Mouse (Mus musculus) kidney, embryonic 14.5 days (tissue): Measurements from ENCODE around the gene Gm6583. TPM values are rescaled to one million over a fixed set of nuclear protein-coding genes. Genes with fewer than 3 reads are reported as not detected.

Experiments
- ATAC-seq: fragments of 200-750 bp; cut with Nextera tagmentation; 2 replicates; pipeline ENCODE4 v1.8.0; 2017; ENCODE audit warnings: moderate number of reproducible peaks, mild to moderate bottlenecking, moderate TSS enrichment, moderate library complexity; ENCODE audit not compliant: low FRiP score, low TSS enrichment
- H3K27ac ChIP-seq: fragments of 300-500 bp; sonication (generic); 2 replicates; pipeline ENCODE4 v1.5.1; 2014; ENCODE audit warnings: low read depth, mild to moderate bottlenecking, low read length, moderate library complexity, mixed read lengths
- H3K27me3 ChIP-seq: fragments of 300-500 bp; sonication (generic); 2 replicates; pipeline ENCODE4 v1.6.1; 2014; ENCODE audit warnings: mild to moderate bottlenecking, low read length; ENCODE audit not compliant: control insufficient read depth, insufficient read depth
- H3K36me3 ChIP-seq: fragments of 300-500 bp; sonication (generic); 2 replicates; pipeline ENCODE4 v1.6.1; 2014; ENCODE audit warnings: low read length, mixed read lengths; ENCODE audit not compliant: control insufficient read depth, insufficient read depth
- H3K4me1 ChIP-seq: fragments of 300-500 bp; sonication (generic); 2 replicates; pipeline ENCODE4 v1.6.1; 2014; ENCODE audit warnings: low read length, mixed read lengths; ENCODE audit not compliant: control insufficient read depth, insufficient read depth
- H3K4me2 ChIP-seq: fragments of 300-500 bp; sonication (generic); replicated peaks from 2 replicates; pipeline ENCODE4 v1.6.1; 2014; ENCODE audit warnings: low read depth, mild to moderate bottlenecking, low read length
- H3K4me3 ChIP-seq: fragments of 300-500 bp; sonication (generic); 2 replicates; pipeline ENCODE4 v1.5.1; 2014; ENCODE audit warnings: mild to moderate bottlenecking, low read length
- H3K9ac ChIP-seq: fragments of 300-500 bp; sonication (generic); 2 replicates; pipeline ENCODE4 v1.6.1; 2014; ENCODE audit warnings: low read depth, mild to moderate bottlenecking, low read length, moderate library complexity
- H3K9me3 ChIP-seq: fragments of 300-500 bp; sonication (generic); 2 replicates; pipeline ENCODE4 v1.6.1; 2016; ENCODE audit warnings: low read length; ENCODE audit not compliant: control insufficient read depth
- WGBS: fragments of 180-500 bp; shearing (Covaris S2); extraction: QIAGEN DNeasy Blood & Tissue Kit; methylation state at CpG from one replicate; pipeline ENCODE4 v1.1.7; 2014; 5-methylcytosine and 5-hydroxymethylcytosine counted together
- polyA plus RNA-seq: library from polyadenylated mRNA; unstranded; fragments of >200 nt; fragmentation: Nextera tagmentation; extraction: Ambion mirVana; gene quantifications from 2 replicates; pipeline ENCODE4 v1.2.1, GENCODE M21; 2014

Gm6583 gene
- 0.12 and 0.41 TPM in 2 replicates for polyA plus RNA-seq

DNA sequence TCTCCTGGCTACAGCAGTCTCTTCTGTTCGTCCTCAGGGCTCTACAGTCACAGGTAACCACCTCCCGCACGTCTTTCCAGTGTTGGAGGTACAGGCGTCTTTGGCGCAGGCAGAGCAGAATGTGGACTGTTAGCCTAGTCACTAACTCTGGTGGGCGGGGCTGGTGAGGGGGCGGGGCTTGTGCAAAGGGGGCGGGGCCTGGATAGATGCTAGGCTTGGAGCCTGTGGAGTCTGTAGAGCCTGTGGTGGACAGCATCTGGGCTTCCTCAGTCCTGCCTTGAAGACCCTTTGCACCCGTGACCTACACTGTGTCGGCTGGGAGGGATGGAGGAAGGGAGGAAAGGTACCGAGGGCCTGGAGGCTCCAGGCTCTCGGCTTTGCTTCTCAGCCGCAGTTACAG is at the start of gene Gm6583:
Gm6583 (minus strand) TSS at position 124 of the 400 bp plus-strand sequence.
- ATAC-seq: no peak
- whole genome bisulfite sequencing: 64% methylated on average over 13 of the region's 13 CpGs
- H3K9ac ChIP-seq: no peak within 1 kb of the TSS
- no peaks in the 10 kb centered on the region for H3K9me3 ChIP-seq
- no peaks in the 10 kb centered on the region for H3K4me1 ChIP-seq
- H3K4me2 ChIP-seq: no peak within 1 kb of the TSS
- no peak within 1 kb of the TSS for H3K27ac ChIP-seq
- no peaks in the 10 kb centered on the region for H3K27me3 ChIP-seq
- no peak within 1 kb of the TSS for H3K4me3 ChIP-seq
- peaks cover 35% of the 10 kb centered on the region; the same call in 1 of the 2 replicates for H3K36me3 ChIP-seq

DNA sequence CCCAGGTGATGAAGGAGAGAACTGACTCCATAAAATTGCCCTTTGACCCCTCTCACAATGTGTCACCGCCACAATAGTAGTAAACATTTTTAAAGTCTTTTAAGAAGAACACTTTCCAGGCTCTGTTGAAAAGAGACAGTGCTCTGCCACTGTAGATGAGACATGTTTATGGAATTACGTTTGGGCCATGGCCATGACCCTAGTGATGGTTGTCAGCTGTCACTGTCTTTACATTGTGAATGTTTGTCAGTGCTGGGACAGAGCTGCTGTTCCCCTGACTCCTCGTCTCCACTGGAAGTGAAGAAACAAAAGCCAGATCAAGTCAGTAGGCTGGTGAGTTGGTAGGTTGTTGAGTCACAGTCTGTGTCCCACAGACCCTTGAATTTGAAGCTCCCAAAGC is 46.6 kb upstream of the Gm6583 start:
- no peak for ATAC-seq

DNA sequence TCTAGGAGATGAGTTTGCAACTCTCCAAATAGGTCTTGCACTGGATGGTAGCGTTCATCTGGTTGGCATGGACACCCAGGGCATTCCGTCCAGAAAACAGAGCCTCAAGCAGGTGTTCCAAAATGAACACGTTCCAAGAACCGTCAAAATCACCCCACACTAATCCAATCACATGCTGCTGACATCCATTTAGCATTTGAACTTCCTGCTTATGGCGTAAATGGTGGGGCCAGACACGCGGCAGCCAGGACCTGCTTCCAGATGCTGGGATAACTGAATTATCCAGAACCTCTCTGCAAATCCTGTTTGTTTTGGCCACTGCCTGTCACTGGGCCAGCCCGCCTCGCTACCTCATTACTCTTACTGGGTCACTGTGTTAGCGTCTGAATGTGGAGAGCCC is 43.5 kb upstream of the Gm6583 start:
- 72% methylated on average over 10 of the region's 10 CpGs for WGBS
- 0 out of 2 replicates have a peak, but pooled peaks cover 3% of the 10 kb centered on the region for H3K9me3 ChIP-seq
- H3K4me1 ChIP-seq: no peaks in the 10 kb centered on the region; the same call in 1 of the 2 replicates
- no peak overlapping the region for H3K4me3 ChIP-seq
- peaks cover 2% of the 10 kb centered on the region; the same call in 1 of the 2 replicates for H3K27me3 ChIP-seq
- H3K27ac ChIP-seq: no peak overlapping the region
- no peaks in the 10 kb centered on the region for H3K36me3 ChIP-seq
- H3K4me2 ChIP-seq: no peak overlapping the region
- no peak overlapping the region for H3K9ac ChIP-seq
- no peak for ATAC-seq

More for the DNA sequence above, 46.6 kb upstream of the Gm6583 start:
- Histone ChIP-seq H3K4me1 (no peaks in the 10 kb centered on the region), H3K36me3 (no peaks in the 10 kb centered on the region), H3K9ac (no peak overlapping the region), H3K4me3 (no peak overlapping the region), H3K27me3 (no peaks in the 10 kb centered on the region), H3K9me3 (0 out of 2 replicates have a peak, but pooled peaks cover 3% of the 10 kb centered on the region), H3K27ac (no peak overlapping the region), H3K4me2 (no peak overlapping the region)
- whole genome bisulfite sequencing: 48% methylated on average over 3 of the region's 3 CpGs

DNA sequence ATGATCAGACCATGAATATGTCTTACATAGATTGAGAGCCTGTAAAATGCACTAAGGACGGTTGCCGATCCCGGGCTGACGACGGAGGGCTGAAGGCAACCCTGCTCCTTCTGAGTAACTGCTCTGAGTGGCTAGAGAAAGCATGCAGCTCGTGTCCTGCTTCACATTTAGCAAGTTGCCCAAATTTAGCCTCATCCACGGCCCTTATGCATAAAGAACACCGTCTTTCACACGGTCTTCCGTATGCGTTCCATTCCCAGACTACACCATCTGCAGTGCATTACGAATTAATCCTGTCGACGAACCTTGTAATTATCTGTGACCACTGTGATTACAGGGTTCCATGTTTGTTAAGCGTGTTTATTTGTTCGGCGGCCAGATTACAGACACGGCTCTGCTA is 40.2 kb upstream of the Gm6583 start:
- H3K27ac ChIP-seq: no peak overlapping the region
- H3K9me3 ChIP-seq: no peaks in the 10 kb centered on the region

DNA sequence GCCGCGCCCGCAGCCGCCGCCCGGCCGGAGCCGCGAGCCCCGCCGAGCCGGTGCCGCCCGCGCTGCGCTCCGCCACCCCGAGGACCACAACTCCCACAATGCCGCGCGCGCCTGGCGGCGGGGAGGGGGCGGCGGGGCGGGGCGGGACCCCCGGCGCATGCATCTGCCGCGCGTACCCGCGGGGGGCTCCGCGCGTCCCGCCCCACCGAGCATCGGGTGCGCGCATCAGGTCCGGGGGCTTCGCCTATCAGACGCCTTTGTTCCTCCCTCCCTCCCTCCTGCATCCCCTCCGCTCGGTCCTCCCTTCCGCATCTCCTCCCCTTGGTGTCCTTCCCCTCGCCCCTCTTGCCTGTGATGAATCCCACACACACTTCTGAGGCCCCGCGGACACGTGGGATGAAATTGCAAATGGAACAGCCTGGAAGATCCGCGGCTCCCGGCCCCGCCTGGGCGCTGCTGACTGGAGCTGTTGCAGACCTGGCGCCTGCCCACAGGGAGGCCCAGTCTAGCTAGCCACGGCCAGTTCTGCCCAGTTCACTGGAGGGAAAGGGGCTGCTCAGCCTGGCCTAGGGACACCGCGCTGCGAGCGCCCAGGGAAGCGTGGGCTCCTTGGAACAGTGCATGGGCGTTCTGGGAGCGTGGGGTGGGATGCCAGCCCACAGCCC is 39.1 kb upstream of the Gm6583 start, which contains the start of gene Asphd2:
Asphd2 (minus strand) TSS at position 88 of the 665 bp plus-strand sequence.
- Histone ChIP-seq H3K4me3 (peak within 1 kb of the TSS; percentile 47), H3K27ac (peak within 1 kb of the TSS; percentile 57), H3K4me1 (no peaks in the 10 kb centered on the region; the same call in 1 of the 2 replicates), H3K27me3 (peaks cover 12% of the 10 kb centered on the region; the same call in 1 of the 2 replicates), H3K36me3 (no peaks in the 10 kb centered on the region), H3K9ac (peak within 1 kb of the TSS; percentile 63), H3K4me2 (peak within 1 kb of the TSS; percentile 90), H3K9me3 (no peaks in the 10 kb centered on the region)
- WGBS: 1% methylated on average over 30 of the region's 67 CpGs
- peak; percentile 87 for ATAC-seq

More for the DNA sequence above, 40.2 kb upstream of the Gm6583 start:
- Histone ChIP-seq H3K27me3 (peaks cover 12% of the 10 kb centered on the region; the same call in 1 of the 2 replicates), H3K9ac (no peak overlapping the region), H3K4me1 (no peaks in the 10 kb centered on the region; the same call in 1 of the 2 replicates), H3K36me3 (no peaks in the 10 kb centered on the region), H3K4me2 (no peak overlapping the region), H3K4me3 (no peak overlapping the region)
- ATAC-seq: no peak
- WGBS: 60% methylated on average over 18 of the region's 18 CpGs

DNA sequence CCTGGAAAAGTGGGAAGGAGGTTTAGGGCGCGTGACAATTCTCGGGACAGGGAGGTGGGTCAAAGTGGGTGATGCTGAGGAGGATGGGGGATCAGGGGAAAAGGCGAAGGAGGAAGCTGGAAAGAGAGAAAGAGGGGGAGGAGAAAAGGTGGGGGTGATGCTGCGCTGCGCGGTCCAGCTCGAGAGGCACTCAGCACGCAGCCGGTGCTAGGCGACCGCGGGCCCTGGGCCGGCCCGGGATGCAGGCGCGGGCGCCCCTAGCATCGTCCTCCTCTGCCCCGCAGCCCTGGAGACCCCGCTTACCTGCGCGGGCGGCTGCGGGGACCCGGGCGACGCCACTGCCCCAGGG is 38.6 kb upstream of the Gm6583 start:
- under 1% methylated on average over 16 of the region's 28 CpGs for WGBS
- Histone ChIP-seq H3K9me3 (no peaks in the 10 kb centered on the region), H3K36me3 (no peaks in the 10 kb centered on the region), H3K27me3 (peaks cover 12% of the 10 kb centered on the region; the same call in 1 of the 2 replicates), H3K4me2 (peak overlapping the region; percentile 90), H3K4me3 (peak overlapping the region; percentile 47), H3K27ac (no peak overlapping the region), H3K4me1 (no peaks in the 10 kb centered on the region; the same call in 1 of the 2 replicates), H3K9ac (peak overlapping the region; percentile 63)
- ATAC-seq: peak; percentile 77; the same call in 1 of the 2 replicates

DNA sequence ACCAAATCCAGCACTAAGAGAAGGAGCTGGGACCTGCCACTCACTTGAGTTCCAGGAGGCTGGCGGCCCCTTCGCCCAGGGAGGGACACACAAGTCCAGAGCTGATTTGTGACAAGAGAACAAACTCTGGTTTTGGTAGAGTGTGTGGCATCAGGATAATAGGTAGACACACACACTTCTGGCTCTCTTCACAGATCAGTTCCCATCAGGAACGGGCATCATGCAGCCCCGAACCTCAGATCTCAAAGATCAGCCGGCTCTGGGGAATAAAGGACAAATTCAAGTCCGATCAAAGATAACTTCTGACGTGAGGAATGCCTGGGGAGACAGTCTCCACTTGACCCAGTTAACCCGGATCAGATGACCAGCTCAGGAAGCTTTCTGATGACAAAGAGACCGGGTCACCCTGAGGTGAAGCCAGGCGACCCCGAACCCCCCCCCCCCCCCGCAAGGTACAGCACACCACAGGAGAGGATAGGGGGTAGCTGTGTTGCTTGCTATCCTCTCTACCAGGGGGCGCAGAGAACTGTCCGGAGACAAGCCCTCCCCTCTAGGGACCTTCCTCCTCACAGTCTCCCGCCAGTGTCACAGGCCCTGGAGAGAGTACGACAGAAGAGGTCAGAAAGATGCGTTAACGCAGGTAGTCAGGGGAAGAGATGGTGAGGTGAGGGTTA is 38.0 kb upstream of the Gm6583 start:
- H3K4me1 ChIP-seq: no peaks in the 10 kb centered on the region; the same call in 1 of the 2 replicates
- 13% methylated on average over 15 of the region's 18 CpGs for WGBS
- H3K36me3 ChIP-seq: no peaks in the 10 kb centered on the region
- peak overlapping the region; percentile 63; the same call in 1 of the 2 replicates for H3K9ac ChIP-seq
- H3K4me2 ChIP-seq: peak overlapping the region; percentile 90
- no peak overlapping the region for H3K27ac ChIP-seq
- peaks cover 12% of the 10 kb centered on the region; the same call in 1 of the 2 replicates for H3K27me3 ChIP-seq
- H3K4me3 ChIP-seq: peak overlapping the region; percentile 47
- no peaks in the 10 kb centered on the region for H3K9me3 ChIP-seq
- ATAC-seq: peak; percentile 47

DNA sequence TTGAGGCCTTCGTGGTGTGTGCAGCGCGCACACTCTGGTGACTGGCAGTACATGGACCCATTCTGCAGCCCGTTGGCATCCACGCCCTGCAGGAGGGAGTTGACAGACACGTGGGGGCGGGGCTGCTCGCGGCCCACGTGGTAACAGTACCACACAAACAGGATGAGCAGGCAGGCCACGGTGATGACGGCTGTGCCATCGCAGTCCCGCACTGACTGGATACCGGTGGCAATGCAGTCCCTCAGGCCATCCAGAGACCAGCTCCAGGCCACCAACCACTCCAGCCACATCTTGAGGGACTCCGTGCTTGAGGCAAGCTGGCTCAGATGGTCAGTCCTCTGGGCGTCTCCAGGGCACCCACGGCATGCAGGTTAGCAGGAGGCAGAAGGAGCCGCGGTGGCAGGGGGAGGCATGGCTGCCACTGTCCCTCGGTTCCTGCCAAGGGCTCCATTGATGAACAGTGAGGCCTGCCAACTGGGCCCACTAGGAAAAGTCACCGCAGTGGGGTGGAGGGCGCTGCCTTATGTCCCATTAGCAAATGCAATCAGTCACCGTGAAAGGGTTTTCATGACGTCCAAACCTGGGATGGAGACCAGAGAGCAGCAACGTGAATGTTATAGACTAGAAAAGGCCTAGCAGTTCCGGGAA is 36.0 kb upstream of the Gm6583 start:
- Histone ChIP-seq H3K27me3 (peaks cover 12% of the 10 kb centered on the region; the same call in 1 of the 2 replicates), H3K36me3 (no peaks in the 10 kb centered on the region), H3K9ac (no peak overlapping the region), H3K4me3 (no peak overlapping the region), H3K4me1 (no peaks in the 10 kb centered on the region; the same call in 1 of the 2 replicates), H3K9me3 (no peaks in the 10 kb centered on the region), H3K4me2 (no peak overlapping the region), H3K27ac (no peak overlapping the region)
- no peak for ATAC-seq
- WGBS: 74% methylated on average over 27 of the region's 27 CpGs
